Mouse (Mus musculus): ENCODE data around the gene Rnf115. TPM values are rescaled to one million over a fixed set of nuclear protein-coding genes. Genes with fewer than 3 reads are reported as not detected.
"Not testable (repeated sequence)": the region's sequence is repeated elsewhere in the genome, so short reads cannot be mapped to it uniquely, and the experiment has no call there.

The Rnf115 gene
- 79.6 and 81.6 TPM in 2 replicates for polyA plus RNA-seq (2014; fragmentation: Nextera tagmentation; extraction: Ambion mirVana)

- peak; percentile 98 for ATAC-seq (ENCODE audit: insufficient read depth, low FRiP score, low TSS enrichment)
- Histone ChIP-seq H3K9ac (ENCODE audit: low read length) (peak within 1 kb of the TSS; percentile 59), H3K9me3 (ENCODE audit: control insufficient read depth, low read length) (no peaks in the 10 kb centered on the region), H3K27ac (ENCODE audit: low read depth, low read length) (peak within 1 kb of the TSS; percentile 39), H3K27me3 (ENCODE audit: control insufficient read depth, insufficient read depth, low read length) (no peaks in the 10 kb centered on the region), H3K36me3 (ENCODE audit: control insufficient read depth, insufficient read depth, low read length) (0 out of 2 replicates have a peak, but pooled peaks cover 2% of the 10 kb centered on the region), H3K4me1 (ENCODE audit: control insufficient read depth, insufficient read depth, low read length) (peaks cover 15% of the 10 kb centered on the region), H3K4me2 (ENCODE audit: low read depth) (peak within 1 kb of the TSS; percentile 64), H3K4me3 (ENCODE audit: low read depth, low read length) (peak within 1 kb of the TSS; percentile 63)
- peak; percentile 95 for DNase-seq (ENCODE audit: low spot score)
- WGBS = under 1% methylated on average over 40 of the region's 52 CpGs
Observed at GRCm38 (mm10) chr3:96727343-96727827, at the start of gene Rnf115, which contains the start of gene Polr3c. Gene Rnf115, plus strand, starts transcription at chr3:96727664. Gene Polr3c, minus strand, starts transcription at chr3:96727628.

GRCm38 (mm10) chr3:96678456-96678855 is 49.0 kb upstream of the Rnf115 start:
- no peak overlapping the region for H3K4me2 ChIP-seq (ENCODE audit: low read depth)
- WGBS = 78% methylated on average over 7 of the region's 7 CpGs

GRCm38 (mm10) chr3:96679159-96679674 is 48.2 kb upstream of the Rnf115 start:
- Histone ChIP-seq H3K4me3 (ENCODE audit: low read depth, low read length) (no peak overlapping the region), H3K4me1 (ENCODE audit: control insufficient read depth, insufficient read depth, low read length) (no peaks in the 10 kb centered on the region), H3K4me2 (ENCODE audit: low read depth) (no peak overlapping the region), H3K9me3 (ENCODE audit: control insufficient read depth, low read length) (no peaks in the 10 kb centered on the region), H3K9ac (ENCODE audit: low read length) (no peak overlapping the region), H3K27ac (ENCODE audit: low read depth, low read length) (no peak overlapping the region), H3K36me3 (ENCODE audit: control insufficient read depth, insufficient read depth, low read length) (no peaks in the 10 kb centered on the region), H3K27me3 (ENCODE audit: control insufficient read depth, insufficient read depth, low read length) (peaks cover 2% of the 10 kb centered on the region; the same call in 1 of the 2 replicates)
- ATAC-seq (ENCODE audit: insufficient read depth, low FRiP score, low TSS enrichment) (no peak), DNase-seq (ENCODE audit: low spot score) (no peak)
- 35% methylated on average over 5 of the region's 5 CpGs for WGBS

More at GRCm38 (mm10) chr3:96678456-96678855, 49.0 kb upstream of the Rnf115 start:
- no peak for ATAC-seq (ENCODE audit: insufficient read depth, low FRiP score, low TSS enrichment)
- Histone ChIP-seq H3K9me3 (ENCODE audit: control insufficient read depth, low read length) (no peaks in the 10 kb centered on the region), H3K36me3 (ENCODE audit: control insufficient read depth, insufficient read depth, low read length) (no peaks in the 10 kb centered on the region), H3K4me1 (ENCODE audit: control insufficient read depth, insufficient read depth, low read length) (no peaks in the 10 kb centered on the region), H3K27me3 (ENCODE audit: control insufficient read depth, insufficient read depth, low read length) (no peaks in the 10 kb centered on the region), H3K9ac (ENCODE audit: low read length) (no peak overlapping the region), H3K27ac (ENCODE audit: low read depth, low read length) (no peak overlapping the region), H3K4me3 (ENCODE audit: low read depth, low read length) (no peak overlapping the region)
- no peak for DNase-seq (ENCODE audit: low spot score)

- Histone ChIP-seq H3K9ac (ENCODE audit: low read length) (no peak overlapping the region), H3K4me1 (ENCODE audit: control insufficient read depth, insufficient read depth, low read length) (no peaks in the 10 kb centered on the region), H3K27me3 (ENCODE audit: control insufficient read depth, insufficient read depth, low read length) (peaks cover 5% of the 10 kb centered on the region; the same call in 1 of the 2 replicates), H3K27ac (ENCODE audit: low read depth, low read length) (no peak overlapping the region), H3K4me3 (ENCODE audit: low read depth, low read length) (no peak overlapping the region), H3K36me3 (ENCODE audit: control insufficient read depth, insufficient read depth, low read length) (no peaks in the 10 kb centered on the region), H3K9me3 (ENCODE audit: control insufficient read depth, low read length) (no peaks in the 10 kb centered on the region), H3K4me2 (ENCODE audit: low read depth) (no peak overlapping the region)
- DNase-seq (ENCODE audit: low spot score) (no peak), ATAC-seq (ENCODE audit: insufficient read depth, low FRiP score, low TSS enrichment) (no peak)
- WGBS = 17% methylated on average over 12 of the region's 12 CpGs
Observed at GRCm38 (mm10) chr3:96680269-96680956, 47.1 kb upstream of the Rnf115 start.

GRCm38 (mm10) chr3:96683496-96683895 is 44.0 kb upstream of the Rnf115 start:
- Histone ChIP-seq H3K27me3 (ENCODE audit: control insufficient read depth, insufficient read depth, low read length) (peaks cover 5% of the 10 kb centered on the region; the same call in 1 of the 2 replicates), H3K4me3 (ENCODE audit: low read depth, low read length) (no peak overlapping the region), H3K4me2 (ENCODE audit: low read depth) (no peak overlapping the region), H3K36me3 (ENCODE audit: control insufficient read depth, insufficient read depth, low read length) (no peaks in the 10 kb centered on the region), H3K4me1 (ENCODE audit: control insufficient read depth, insufficient read depth, low read length) (no peaks in the 10 kb centered on the region), H3K27ac (ENCODE audit: low read depth, low read length) (no peak overlapping the region), H3K9ac (ENCODE audit: low read length) (no peak overlapping the region), H3K9me3 (ENCODE audit: control insufficient read depth, low read length) (no peaks in the 10 kb centered on the region)
- no peak for ATAC-seq (ENCODE audit: insufficient read depth, low FRiP score, low TSS enrichment)
- WGBS = 88% methylated on average over 3 of the region's 3 CpGs
- DNase-seq (ENCODE audit: low spot score) = no peak

- peak overlapping the region; percentile 22 for H3K4me2 ChIP-seq (ENCODE audit: low read depth)
- peaks cover 5% of the 10 kb centered on the region; the same call in 1 of the 2 replicates for H3K27me3 ChIP-seq (ENCODE audit: control insufficient read depth, insufficient read depth, low read length)
- peak overlapping the region; percentile 28; the same call in 1 of the 2 replicates for H3K9ac ChIP-seq (ENCODE audit: low read length)
- no peak overlapping the region for H3K27ac ChIP-seq (ENCODE audit: low read depth, low read length)
- no peaks in the 10 kb centered on the region for H3K36me3 ChIP-seq (ENCODE audit: control insufficient read depth, insufficient read depth, low read length)
- 53% methylated on average over 17 of the region's 17 CpGs for WGBS
- ATAC-seq (ENCODE audit: insufficient read depth, low FRiP score, low TSS enrichment) = no peak
- no peaks in the 10 kb centered on the region for H3K9me3 ChIP-seq (ENCODE audit: control insufficient read depth, low read length)
- no peak for DNase-seq (ENCODE audit: low spot score)
- H3K4me1 ChIP-seq (ENCODE audit: control insufficient read depth, insufficient read depth, low read length) = no peaks in the 10 kb centered on the region
- H3K4me3 ChIP-seq (ENCODE audit: low read depth, low read length) = no peak overlapping the region
Observed at GRCm38 (mm10) chr3:96684151-96684821, 43.2 kb upstream of the Rnf115 start.

GRCm38 (mm10) chr3:96684822-96685156 is 42.7 kb upstream of the Rnf115 start:
- peak overlapping the region; percentile 28; the same call in 1 of the 2 replicates for H3K9ac ChIP-seq (ENCODE audit: low read length)
- 36% methylated on average over 28 of the region's 28 CpGs for WGBS
- peak overlapping the region; percentile 22 for H3K4me2 ChIP-seq (ENCODE audit: low read depth)
- DNase-seq (ENCODE audit: low spot score) (no peak), ATAC-seq (ENCODE audit: insufficient read depth, low FRiP score, low TSS enrichment) (no peak)
- H3K4me3 ChIP-seq (ENCODE audit: low read depth, low read length) = peak overlapping the region; percentile 19; the same call in 1 of the 2 replicates
- H3K27me3 ChIP-seq (ENCODE audit: control insufficient read depth, insufficient read depth, low read length) = peaks cover 5% of the 10 kb centered on the region; the same call in 1 of the 2 replicates
- no peaks in the 10 kb centered on the region for H3K4me1 ChIP-seq (ENCODE audit: control insufficient read depth, insufficient read depth, low read length)
- H3K36me3 ChIP-seq (ENCODE audit: control insufficient read depth, insufficient read depth, low read length) = no peaks in the 10 kb centered on the region
- H3K9me3 ChIP-seq (ENCODE audit: control insufficient read depth, low read length) = no peaks in the 10 kb centered on the region
- no peak overlapping the region for H3K27ac ChIP-seq (ENCODE audit: low read depth, low read length)

GRCm38 (mm10) chr3:96686057-96686456 is 41.4 kb upstream of the Rnf115 start:
- not testable (repeated sequence) for ATAC-seq (ENCODE audit: insufficient read depth, low FRiP score, low TSS enrichment); H3K9me3 ChIP-seq (ENCODE audit: control insufficient read depth, low read length); H3K9ac ChIP-seq (ENCODE audit: low read length); H3K4me1 ChIP-seq (ENCODE audit: control insufficient read depth, insufficient read depth, low read length); H3K36me3 ChIP-seq (ENCODE audit: control insufficient read depth, insufficient read depth, low read length); H3K27ac ChIP-seq (ENCODE audit: low read depth, low read length); H3K27me3 ChIP-seq (ENCODE audit: control insufficient read depth, insufficient read depth, low read length); H3K4me2 ChIP-seq (ENCODE audit: low read depth); DNase-seq (ENCODE audit: low spot score); H3K4me3 ChIP-seq (ENCODE audit: low read depth, low read length)
- WGBS = 93% methylated on average over 5 of the region's 5 CpGs

Data from neural tube, embryonic 11.5 days (tissue).